Mouse (Mus musculus) ES-E14 (cell line): ENCODE results near the gene Grk2. TPM values are rescaled to one million over a fixed set of nuclear protein-coding genes. Genes with fewer than 3 reads are reported as not detected.

ENCODE experiments used
- DNase-seq: peaks from one replicate; pipeline ENCODE4 v3.0.0-alpha.2; 2013; ENCODE audit warnings: low read depth, low spot score
- H3K27ac ChIP-seq: 2 replicates; pipeline ENCODE4 v1.5.1; 2012; ENCODE audit warnings: low read depth, mild to moderate bottlenecking, low read length, moderate library complexity, mixed read lengths; ENCODE audit not compliant: poor library complexity, insufficient read depth, severe bottlenecking
- H3K36me3 ChIP-seq: 2 replicates; pipeline ENCODE4 v1.6.1; 2012; ENCODE audit warnings: mild to moderate bottlenecking, low read length, moderate library complexity, mixed read lengths; ENCODE audit not compliant: control insufficient read depth, poor library complexity, insufficient read depth, severe bottlenecking
- H3K4me1 ChIP-seq, 2 experiments: fragments of 150-350 bp in 1 of 2; sonication (generic) in 1 of 2; 2 replicates each; pipeline ENCODE4 v1.6.1; 2012; ENCODE audit warnings: low read length in 2 of 2, mild to moderate bottlenecking in 1 of 2, mixed read lengths in 1 of 2; ENCODE audit not compliant: control insufficient read depth in 2 of 2, insufficient read depth in 2 of 2, poor library complexity in 1 of 2
- H3K4me3 ChIP-seq, 2 experiments: fragments of 150-350 bp in 1 of 2; sonication (generic) in 1 of 2; 2 replicates each; pipeline ENCODE4 v1.5.1; 2012; ENCODE audit warnings: low read length in 2 of 2, low read depth in 1 of 2, mild to moderate bottlenecking in 1 of 2, mixed read lengths in 1 of 2; ENCODE audit not compliant: insufficient read depth in 1 of 2, poor library complexity in 1 of 2, severe bottlenecking in 1 of 2
- H3K9ac ChIP-seq: 2 replicates; pipeline ENCODE4 v1.6.1; 2012; ENCODE audit warnings: low read depth, mild to moderate bottlenecking, low read length, mixed read lengths; ENCODE audit not compliant: poor library complexity, insufficient read depth, severe bottlenecking
- H3K9me3 ChIP-seq: fragments of 150-350 bp; sonication (generic); 2 replicates; pipeline ENCODE4 v1.6.1; 2012; ENCODE audit warnings: low read depth, mild to moderate bottlenecking, low read length; ENCODE audit not compliant: control insufficient read depth, insufficient read depth
- CHD2 ChIP-seq: IDR thresholded peaks from 2 replicates; pipeline ENCODE4 v1.6.1; 2014; ENCODE audit warnings: mild to moderate bottlenecking, low read depth, low read length, inconsistent platforms
- HCFC1 ChIP-seq: IDR thresholded peaks from 2 replicates; pipeline ENCODE4 v1.6.1; 2012; ENCODE audit warnings: low read length, inconsistent platforms, borderline replicate concordance; ENCODE audit not compliant: insufficient read depth
- MAFK ChIP-seq: IDR thresholded peaks from 2 replicates; pipeline ENCODE4 v1.6.1; 2014; ENCODE audit warnings: mild to moderate bottlenecking, low read depth, low read length, inconsistent platforms; ENCODE audit not compliant: insufficient read depth
- ZC3H11A ChIP-seq: IDR thresholded peaks from 2 replicates; pipeline ENCODE4 v1.6.1; 2012; ENCODE audit warnings: low read depth, mild to moderate bottlenecking, inconsistent platforms, low read length, borderline replicate concordance
- ZNF384 ChIP-seq: IDR thresholded peaks from 2 replicates; pipeline ENCODE4 v1.6.1; 2012; ENCODE audit warnings: low read depth, low read length, inconsistent platforms
- in situ Hi-C, 2 experiments: fragments of 600-800 bp; cut with MboI; formaldehyde crosslinking; loops; one replicate each; pipeline ENCODE4 v1.15.1; 2025; ENCODE audit warnings: low sequenced_read_pairs in 2 of 2, inconsistent platforms in 1 of 2; ENCODE audit not compliant: unreplicated experiment in 2 of 2
- total RNA-seq: library from RNA; depleted of rRNA; stranded (reverse); fragments of 300-350 nt; gene quantifications from 2 replicates; pipeline ENCODE4 v1.2.3, GENCODE M21; 2012

Grk2 gene
- total RNA-seq, 1 experiment: 56.1 TPM

- no peaks in the 10 kb centered on the region for H3K4me1 ChIP-seq
- DNase-seq: no peak
- no peak overlapping the region for H3K27ac ChIP-seq
- no peak overlapping the region for H3K4me3 ChIP-seq
- peaks cover 45% of the 10 kb centered on the region for H3K36me3 ChIP-seq
- H3K9me3 ChIP-seq: no peaks in the 10 kb centered on the region
- in situ Hi-C loops: no loop called here
- H3K9ac ChIP-seq: no peak overlapping the region
- TF ChIP-seq ZC3H11A (no peak), CHD2 (no peak), HCFC1 (no peak)
Observed at GRCm38 (mm10) chr19:4319272-4319671, 13.2 kb upstream of the Grk2 start.

GRCm38 (mm10) chr19:4317181-4317580 lies 11.2 kb upstream of the Grk2 start:
- in situ Hi-C loops: no loop called here
- no peaks in the 10 kb centered on the region for H3K4me1 ChIP-seq
- H3K9ac ChIP-seq: no peak overlapping the region
- TF ChIP-seq CHD2 (no peak), ZNF384 (no peak), HCFC1 (no peak), ZC3H11A (no peak), MAFK (no peak)
- H3K9me3 ChIP-seq: no peaks in the 10 kb centered on the region
- H3K27ac ChIP-seq: no peak overlapping the region
- no peak overlapping the region for H3K4me3 ChIP-seq
- no peak for DNase-seq
- H3K36me3 ChIP-seq: peaks cover 37% of the 10 kb centered on the region

DNA sequence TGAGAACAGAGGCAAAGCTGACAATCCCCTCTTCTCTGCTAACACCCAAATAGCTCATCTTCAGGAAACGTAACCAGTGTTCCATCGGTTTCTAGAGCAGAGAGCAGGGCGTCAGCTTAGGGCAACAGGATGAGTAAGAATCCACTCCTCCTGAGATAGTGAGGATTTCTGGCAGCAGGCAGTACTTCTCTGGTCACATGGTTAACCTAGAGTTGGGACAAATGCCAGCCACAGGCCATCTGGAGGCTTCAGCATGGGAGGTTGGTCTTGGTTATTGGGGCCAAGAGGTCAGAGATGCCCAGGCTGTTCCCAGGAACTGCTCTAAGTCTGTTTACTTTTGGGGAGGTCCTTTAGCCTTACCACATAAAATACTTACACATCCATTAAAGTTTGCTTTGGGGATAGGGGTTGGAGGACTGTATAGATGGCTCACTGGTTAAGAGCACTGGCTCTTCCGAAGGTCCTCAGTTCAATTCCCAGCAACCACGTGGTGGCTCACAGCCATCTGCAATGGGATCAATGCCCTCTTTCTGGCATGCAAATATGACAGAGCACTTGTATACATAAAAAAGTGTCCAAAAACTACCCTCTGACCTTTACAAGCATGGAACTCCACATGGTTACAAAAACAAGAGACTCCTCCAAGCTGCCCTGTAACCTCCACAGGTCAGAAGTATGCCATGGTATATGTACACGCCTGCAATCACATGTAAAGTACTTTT lies 9.4 kb upstream of the Grk2 start:
- no peak for DNase-seq
- no peak overlapping the region for H3K9ac ChIP-seq
- in situ Hi-C loops: no loop called here
- no peak overlapping the region for H3K27ac ChIP-seq
- H3K36me3 ChIP-seq: peaks cover 32% of the 10 kb centered on the region
- H3K9me3 ChIP-seq: no peaks in the 10 kb centered on the region
- H3K4me1 ChIP-seq: no peaks in the 10 kb centered on the region
- no peak for TF ChIP-seq MAFK
- TF ChIP-seq HCFC1: no peak
- TF ChIP-seq ZC3H11A: no peak
- TF ChIP-seq ZNF384: no peak
- TF ChIP-seq CHD2: no peak
- no peak overlapping the region for H3K4me3 ChIP-seq

DNA sequence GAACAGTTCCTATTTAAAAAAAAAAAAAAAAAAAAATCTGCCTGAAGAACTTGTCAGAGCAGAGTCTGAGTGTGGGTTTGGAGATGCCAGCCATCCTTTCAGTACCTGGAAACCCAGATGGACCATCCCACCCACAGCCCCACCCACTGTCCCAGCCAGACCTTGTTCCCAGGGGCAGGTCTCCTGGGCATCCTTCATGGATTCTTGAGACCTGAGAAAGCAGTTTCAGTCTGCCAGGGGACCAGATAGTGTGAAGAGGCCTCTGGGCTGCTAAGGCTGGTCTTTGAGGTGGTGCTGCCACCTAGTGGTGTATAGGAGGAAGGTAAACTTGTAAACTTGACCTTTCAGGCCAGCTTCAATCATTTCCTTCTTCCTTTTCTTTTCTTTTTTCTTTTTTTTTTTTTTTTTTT lies 3.8 kb upstream of the Grk2 start:
- no peak overlapping the region for H3K4me3 ChIP-seq
- DNase-seq: no peak
- H3K27ac ChIP-seq: no peak overlapping the region
- no peak for TF ChIP-seq HCFC1
- peak; percentile 63; the same call in 1 of the 2 replicates for TF ChIP-seq ZNF384
- peak; percentile 25; the same call in 1 of the 2 replicates for TF ChIP-seq ZC3H11A
- no peak for TF ChIP-seq MAFK
- TF ChIP-seq CHD2: no peak
- no peaks in the 10 kb centered on the region for H3K4me1 ChIP-seq
- no peaks in the 10 kb centered on the region for H3K36me3 ChIP-seq
- no peak overlapping the region for H3K9ac ChIP-seq
- in situ Hi-C loops: no loop called here
- H3K9me3 ChIP-seq: no peaks in the 10 kb centered on the region

DNA sequence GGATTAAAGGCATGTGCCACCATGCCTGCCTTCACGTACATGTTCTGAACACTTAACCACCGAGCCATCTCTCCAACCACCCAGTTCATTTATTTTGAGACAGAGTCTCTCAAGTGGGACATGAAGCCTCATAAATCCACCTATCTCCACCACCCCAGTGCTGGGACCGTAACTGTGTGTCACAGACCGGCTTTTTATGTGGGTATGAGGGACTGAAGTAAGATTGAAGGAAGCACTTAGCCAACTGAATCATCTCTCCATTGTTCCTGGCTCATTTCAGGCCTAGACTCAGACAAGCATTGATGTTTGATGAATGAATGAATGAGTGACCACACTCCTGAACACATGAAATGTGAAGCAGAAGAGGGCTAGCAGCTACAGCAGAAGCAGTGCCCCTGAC lies 3.3 kb upstream of the Grk2 start:
- in situ Hi-C loops: no loop called here
- Histone ChIP-seq H3K36me3 (no peaks in the 10 kb centered on the region), H3K9ac (no peak overlapping the region), H3K9me3 (no peaks in the 10 kb centered on the region), H3K4me3 (no peak overlapping the region), H3K4me1 (peaks cover 0 to 4% of the 10 kb centered on the region in 2 experiments; a peak in 2 of 4 replicates), H3K27ac (no peak overlapping the region)
- DNase-seq: no peak
- TF ChIP-seq ZC3H11A (no peak), HCFC1 (no peak), ZNF384 (no peak), CHD2 (no peak), MAFK (no peak)
